Mouse (Mus musculus): ENCODE measurements around the gene Gm28051. TPM values are rescaled to one million over a fixed set of nuclear protein-coding genes. Genes with fewer than 3 reads are reported as not detected.

Gene Gm28051
- not detected in 2 replicates for polyA plus RNA-seq (2012; rRNA removed)

DNA sequence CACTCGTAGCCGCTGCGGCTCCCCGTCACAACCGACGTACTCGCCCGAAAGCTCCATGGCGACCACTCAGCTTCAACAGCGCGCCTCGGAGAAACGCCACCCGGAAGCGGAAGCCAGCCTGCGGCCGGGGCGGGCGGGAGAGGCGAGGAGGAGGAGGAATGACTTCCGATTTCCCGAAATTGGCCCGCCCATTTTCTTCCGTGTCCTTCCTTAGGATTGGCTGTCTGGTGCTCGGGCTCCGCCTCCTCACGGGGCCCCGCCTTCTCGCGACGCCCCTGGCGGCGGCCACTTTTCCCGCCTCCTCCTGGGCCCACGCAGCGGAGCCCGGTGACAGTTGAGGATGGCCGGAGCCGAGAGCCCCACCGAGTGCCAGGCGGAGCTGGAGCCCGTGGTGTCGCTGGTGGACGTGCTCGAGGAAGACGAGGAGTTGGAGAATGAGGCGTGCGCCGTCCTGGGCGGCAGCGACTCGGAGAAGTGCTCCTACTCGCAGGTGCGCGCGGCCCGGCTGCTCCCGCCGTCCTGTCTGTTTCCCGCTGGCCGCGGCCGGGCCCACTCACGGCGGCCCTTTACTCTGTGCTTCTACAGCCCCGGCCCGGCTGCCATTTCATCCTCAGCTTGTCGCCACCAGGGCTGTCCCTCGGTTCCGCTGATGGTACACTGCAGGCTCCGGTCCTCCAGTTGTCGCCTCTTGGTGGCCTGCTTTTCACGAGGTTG, at the start of gene Gm28051, which contains the start of the genes Gon7 and Ubr7:
Gene Gm28051, minus strand, starts transcription at position 77 of the 714 bp plus-strand sequence.
Gene Gon7, minus strand, starts transcription at position 115 of the 714 bp plus-strand sequence.
Gene Ubr7, plus strand, starts transcription at position 279 of the 714 bp plus-strand sequence.
- DNase-seq, result peak; percentile 95
- TF ChIP-seq POLR2A (IDR thresholded peaks at IDR 0.05; ENCODE audit: control insufficient read depth, extremely low read depth, insufficient read depth, low read length, poor library complexity), result peak; percentile 60
- TF ChIP-seq CTCF (IDR thresholded peaks at IDR 0.05; ENCODE audit: borderline replicate concordance, control insufficient read depth, extremely low read depth, insufficient read depth, low read length, poor library complexity), result peak; percentile 73
- H3K4me3 ChIP-seq (ENCODE audit: control insufficient read depth, insufficient read depth, low read length), result peak within 1 kb of the TSS; percentile 92
- WGBS, result under 1% methylated on average over 73 of the region's 73 CpGs
- peak within 1 kb of the TSS; percentile 9; the same call in 1 of the 2 replicates for H3K27ac ChIP-seq (ENCODE audit: control insufficient read depth, insufficient read depth, low read length)
- no peaks in the 10 kb centered on the region for H3K36me3 ChIP-seq (ENCODE audit: control insufficient read depth, insufficient read depth, low read length)
- peaks cover 7% of the 10 kb centered on the region for H3K4me1 ChIP-seq (replicated peaks; ENCODE audit: control insufficient read depth, insufficient read depth, low read length)
- no peaks in the 10 kb centered on the region for H3K27me3 ChIP-seq (ENCODE audit: control insufficient read depth, insufficient read depth, low read length)

DNA sequence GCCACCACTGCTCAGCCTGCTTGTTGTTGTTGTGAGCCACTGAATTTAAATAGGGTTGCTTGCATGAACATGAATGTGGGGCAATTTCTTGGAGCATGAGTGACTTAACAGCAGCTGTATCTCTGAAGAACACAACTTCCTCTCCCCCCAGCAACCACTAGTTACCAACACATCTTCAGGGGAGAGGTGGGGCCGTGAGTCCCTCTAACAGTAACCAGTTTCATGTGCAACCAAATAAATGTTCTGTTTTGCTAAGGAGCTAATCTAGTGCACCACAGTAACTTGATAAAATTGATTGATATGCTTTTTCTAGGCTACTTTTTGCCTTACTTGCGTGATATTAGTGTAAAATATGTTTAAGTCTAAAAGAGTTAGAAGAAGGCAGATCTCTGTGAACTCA, 42.0 kb upstream of the Gm28051 start:
- Histone ChIP-seq H3K4me1 (replicated peaks; ENCODE audit: control insufficient read depth, insufficient read depth, low read length) (no peaks in the 10 kb centered on the region), H3K27ac (ENCODE audit: control insufficient read depth, insufficient read depth, low read length) (peak overlapping the region; percentile 68; the same call in 1 of the 2 replicates), H3K27me3 (ENCODE audit: control insufficient read depth, insufficient read depth, low read length) (no peaks in the 10 kb centered on the region), H3K4me3 (ENCODE audit: control insufficient read depth, insufficient read depth, low read length) (no peak overlapping the region), H3K36me3 (ENCODE audit: control insufficient read depth, insufficient read depth, low read length) (no peaks in the 10 kb centered on the region; the same call in none of the 2 replicates)
- WGBS, result 78% methylated on average over 2 of the region's 2 CpGs
- TF ChIP-seq POLR2A (IDR thresholded peaks at IDR 0.05; ENCODE audit: control insufficient read depth, extremely low read depth, insufficient read depth, low read length, poor library complexity) (no peak), CTCF (IDR thresholded peaks at IDR 0.05; ENCODE audit: borderline replicate concordance, control insufficient read depth, extremely low read depth, insufficient read depth, low read length, poor library complexity) (no peak)
- DNase-seq, result no peak

DNA sequence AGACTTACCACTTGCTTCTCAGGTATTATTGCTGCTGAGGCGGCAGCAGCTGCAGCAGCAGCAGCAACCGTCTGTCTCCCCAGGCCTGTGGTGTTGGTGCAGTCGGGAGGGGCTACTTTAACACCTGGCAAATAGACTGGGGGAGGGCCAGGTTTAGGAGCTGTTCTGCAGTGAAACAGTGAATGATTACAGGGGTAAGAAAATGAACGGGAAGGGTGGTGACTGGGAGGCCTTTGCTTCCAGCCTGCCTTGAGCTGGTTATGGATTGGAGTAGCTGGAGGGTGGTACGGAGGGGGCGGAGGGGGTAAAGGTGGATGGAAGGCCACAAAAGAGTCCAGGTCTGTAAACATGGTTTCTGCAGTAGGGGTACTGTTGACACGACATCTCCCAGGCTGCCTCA, 30.4 kb upstream of the Gm28051 start:
- H3K4me1 ChIP-seq (replicated peaks; ENCODE audit: control insufficient read depth, insufficient read depth, low read length), result peaks cover 35% of the 10 kb centered on the region
- no peak for TF ChIP-seq POLR2A (IDR thresholded peaks at IDR 0.05; ENCODE audit: control insufficient read depth, extremely low read depth, insufficient read depth, low read length, poor library complexity)
- no peak for TF ChIP-seq CTCF (IDR thresholded peaks at IDR 0.05; ENCODE audit: borderline replicate concordance, control insufficient read depth, extremely low read depth, insufficient read depth, low read length, poor library complexity)
- H3K27me3 ChIP-seq (ENCODE audit: control insufficient read depth, insufficient read depth, low read length), result no peaks in the 10 kb centered on the region
- WGBS, result 61% methylated on average over 7 of the region's 7 CpGs
- H3K4me3 ChIP-seq (ENCODE audit: control insufficient read depth, insufficient read depth, low read length), result no peak overlapping the region
- DNase-seq, result peak; percentile 74
- H3K27ac ChIP-seq (ENCODE audit: control insufficient read depth, insufficient read depth, low read length), result peak overlapping the region; percentile 89
- H3K36me3 ChIP-seq (ENCODE audit: control insufficient read depth, insufficient read depth, low read length), result peaks cover 24% of the 10 kb centered on the region

DNA sequence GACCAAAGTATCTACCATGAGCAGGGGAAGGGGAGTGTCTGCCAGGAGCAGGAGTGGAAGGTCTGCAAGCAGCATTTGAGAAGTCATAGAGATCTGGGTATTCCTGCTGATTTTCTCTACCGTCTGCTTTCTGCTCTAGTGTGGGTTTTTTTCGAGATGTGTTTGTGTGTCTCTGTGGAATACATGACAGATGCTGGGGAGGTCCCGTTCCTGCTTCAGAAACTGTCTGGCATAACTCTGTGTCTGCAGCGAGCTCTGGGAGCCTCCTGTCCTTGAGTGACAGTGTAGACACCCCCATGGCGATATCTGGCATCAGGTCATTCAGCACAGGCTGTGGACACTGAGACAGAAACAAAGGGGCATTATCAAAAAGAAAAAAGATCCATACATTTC, 28.0 kb upstream of the Gm28051 start:
- Histone ChIP-seq H3K27me3 (ENCODE audit: control insufficient read depth, insufficient read depth, low read length) (no peaks in the 10 kb centered on the region), H3K36me3 (ENCODE audit: control insufficient read depth, insufficient read depth, low read length) (peaks cover 14% of the 10 kb centered on the region), H3K4me3 (ENCODE audit: control insufficient read depth, insufficient read depth, low read length) (no peak overlapping the region), H3K27ac (ENCODE audit: control insufficient read depth, insufficient read depth, low read length) (no peak overlapping the region), H3K4me1 (replicated peaks; ENCODE audit: control insufficient read depth, insufficient read depth, low read length) (peaks cover 34% of the 10 kb centered on the region)
- no peak for DNase-seq
- WGBS, result 93% methylated on average over 5 of the region's 5 CpGs
- TF ChIP-seq CTCF (IDR thresholded peaks at IDR 0.05; ENCODE audit: borderline replicate concordance, control insufficient read depth, extremely low read depth, insufficient read depth, low read length, poor library complexity), result no peak
- TF ChIP-seq POLR2A (IDR thresholded peaks at IDR 0.05; ENCODE audit: control insufficient read depth, extremely low read depth, insufficient read depth, low read length, poor library complexity), result no peak

DNA sequence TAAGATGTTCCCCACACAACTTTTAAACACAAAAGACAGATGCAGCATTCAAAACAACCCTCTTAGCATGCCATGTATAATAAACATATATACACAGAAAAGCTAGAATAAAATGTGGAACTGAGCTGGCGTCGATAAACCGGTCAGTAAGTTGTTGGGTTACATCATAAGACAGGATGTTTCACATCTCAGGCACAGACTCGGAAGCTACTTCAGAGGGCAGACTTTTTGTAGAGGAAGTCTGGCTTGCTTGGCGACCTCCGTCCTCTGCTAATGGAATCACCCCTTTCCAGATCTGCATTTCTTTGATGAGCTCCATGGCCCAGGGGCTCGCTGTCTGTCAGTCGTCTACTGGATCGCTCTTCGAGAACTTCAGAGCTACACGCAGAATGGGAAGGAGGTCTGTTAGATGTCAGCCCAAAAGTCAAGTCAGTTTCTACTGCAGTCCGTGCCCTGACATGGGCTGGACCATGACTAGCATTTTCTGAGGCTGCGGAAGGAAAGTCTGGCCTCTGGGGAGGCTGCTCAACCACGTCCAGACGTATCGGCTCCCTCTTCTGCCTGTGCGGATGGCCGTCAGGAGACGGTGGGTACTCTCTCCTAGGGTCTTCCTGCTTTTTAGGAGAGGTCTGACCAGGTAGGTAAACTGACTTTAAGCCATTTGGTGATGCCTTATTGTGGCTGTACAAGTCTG, 27.5 kb upstream of the Gm28051 start:
- no peak for DNase-seq
- no peak for TF ChIP-seq CTCF (IDR thresholded peaks at IDR 0.05; ENCODE audit: borderline replicate concordance, control insufficient read depth, extremely low read depth, insufficient read depth, low read length, poor library complexity)
- no peak for TF ChIP-seq POLR2A (IDR thresholded peaks at IDR 0.05; ENCODE audit: control insufficient read depth, extremely low read depth, insufficient read depth, low read length, poor library complexity)
- Histone ChIP-seq H3K27ac (ENCODE audit: control insufficient read depth, insufficient read depth, low read length) (peak overlapping the region; percentile 54; the same call in 1 of the 2 replicates), H3K27me3 (ENCODE audit: control insufficient read depth, insufficient read depth, low read length) (no peaks in the 10 kb centered on the region), H3K4me3 (ENCODE audit: control insufficient read depth, insufficient read depth, low read length) (no peak overlapping the region), H3K36me3 (ENCODE audit: control insufficient read depth, insufficient read depth, low read length) (peaks cover 10% of the 10 kb centered on the region; the same call in 1 of the 2 replicates), H3K4me1 (replicated peaks; ENCODE audit: control insufficient read depth, insufficient read depth, low read length) (peaks cover 30% of the 10 kb centered on the region)
- WGBS, result 89% methylated on average over 19 of the region's 19 CpGs

DNA sequence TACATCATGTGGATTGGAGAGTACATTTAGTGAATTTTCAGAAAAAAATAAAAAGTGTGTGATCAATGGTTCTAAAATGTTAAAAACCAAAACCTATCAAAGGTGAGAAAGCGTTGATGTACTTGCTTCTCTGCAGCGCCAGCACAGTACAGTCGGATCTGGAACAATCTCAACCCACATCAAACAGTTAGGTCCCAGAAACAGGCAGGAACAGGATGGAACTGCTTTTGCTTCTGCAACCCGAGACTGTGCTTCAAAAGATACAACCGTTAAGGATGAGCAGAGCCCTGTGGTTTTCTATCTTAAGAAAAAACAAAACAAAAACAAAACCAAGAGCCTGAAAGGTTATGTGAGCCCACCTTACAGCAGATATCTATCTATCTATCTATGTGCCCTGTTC, 25.3 kb upstream of the Gm28051 start:
- H3K4me1 ChIP-seq (replicated peaks; ENCODE audit: control insufficient read depth, insufficient read depth, low read length), result peaks cover 29% of the 10 kb centered on the region
- TF ChIP-seq CTCF (IDR thresholded peaks at IDR 0.05; ENCODE audit: borderline replicate concordance, control insufficient read depth, extremely low read depth, insufficient read depth, low read length, poor library complexity) (no peak), POLR2A (IDR thresholded peaks at IDR 0.05; ENCODE audit: control insufficient read depth, extremely low read depth, insufficient read depth, low read length, poor library complexity) (no peak)
- 28% methylated on average over 5 of the region's 5 CpGs for WGBS

More for the DNA sequence above, 25.3 kb upstream of the Gm28051 start:
- peak overlapping the region; percentile 96 for H3K27ac ChIP-seq (ENCODE audit: control insufficient read depth, insufficient read depth, low read length)
- H3K27me3 ChIP-seq (ENCODE audit: control insufficient read depth, insufficient read depth, low read length), result no peaks in the 10 kb centered on the region
- peaks cover 10% of the 10 kb centered on the region; the same call in 1 of the 2 replicates for H3K36me3 ChIP-seq (ENCODE audit: control insufficient read depth, insufficient read depth, low read length)
- peak; percentile 52 for DNase-seq
- H3K4me3 ChIP-seq (ENCODE audit: control insufficient read depth, insufficient read depth, low read length), result no peak overlapping the region

All from thymus, adult 2 months (tissue).